Mouse (Mus musculus): ENCODE results near the gene BC034090. TPM values are rescaled to one million over a fixed set of nuclear protein-coding genes. Genes with fewer than 3 reads are reported as not detected.
A peak's percentile ranks its signal among the peaks of the same experiment; 100 is the strongest.

The BC034090 gene
- polyA plus RNA-seq, 1 experiment from 2014 or later, result 8.2 TPM

- Histone ChIP-seq H3K9me3 (ENCODE audit: low read length) (no peaks in the 10 kb centered on the region), H3K4me3 (ENCODE audit: low read length) (no peak overlapping the region), H3K27me3 (ENCODE audit: insufficient read depth, low read length) (no peaks in the 10 kb centered on the region), H3K4me1 (ENCODE audit: insufficient read depth, low read length) (peaks cover 26% of the 10 kb centered on the region), H3K9ac (replicated peaks; ENCODE audit: low read length) (no peak overlapping the region; the same call in 1 of the 2 replicates), H3K36me3 (ENCODE audit: insufficient read depth, low read length) (no peaks in the 10 kb centered on the region), H3K27ac (ENCODE audit: low read length) (peak overlapping the region; percentile 77), H3K4me2 (replicated peaks; ENCODE audit: low read depth, low read length) (no peak overlapping the region)
- no peak for ATAC-seq (ENCODE audit: low FRiP score, low TSS enrichment)
- 31% methylated on average over 5 of the region's 5 CpGs for WGBS
These were observed 3.2 kb upstream of the BC034090 start for GRCm38 (mm10) chr1:155247441-155247840.

DNA sequence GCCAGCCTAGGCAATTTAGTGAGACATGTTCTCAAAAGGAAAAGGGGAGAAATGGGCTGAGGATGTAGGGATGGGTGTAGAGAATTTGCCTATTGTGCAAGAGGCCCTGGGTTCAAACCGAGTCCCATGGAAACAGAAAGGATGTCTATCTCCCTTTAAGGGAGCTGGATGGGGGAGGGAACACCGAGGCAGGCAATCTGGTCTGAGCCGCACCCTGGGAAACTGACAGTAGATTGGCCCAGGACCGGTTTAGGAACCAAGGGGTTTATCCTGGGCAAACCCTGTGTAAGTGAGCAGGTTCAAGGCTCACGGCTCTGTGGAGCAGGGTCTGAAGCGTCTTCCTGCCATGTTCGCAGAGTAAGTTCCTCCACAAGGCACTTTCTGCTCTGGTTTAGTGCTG lies 1.3 kb upstream of the BC034090 start:
- no peak for ATAC-seq (ENCODE audit: low FRiP score, low TSS enrichment)
- no peaks in the 10 kb centered on the region for H3K27me3 ChIP-seq (ENCODE audit: insufficient read depth, low read length)
- no peaks in the 10 kb centered on the region for H3K9me3 ChIP-seq (ENCODE audit: low read length)
- H3K4me1 ChIP-seq (ENCODE audit: insufficient read depth, low read length), result peaks cover 24% of the 10 kb centered on the region
- H3K36me3 ChIP-seq (ENCODE audit: insufficient read depth, low read length), result peaks cover 12% of the 10 kb centered on the region
- peak overlapping the region; percentile 90 for H3K4me2 ChIP-seq (replicated peaks; ENCODE audit: low read depth, low read length)
- peak overlapping the region; percentile 84; the same call in 1 of the 2 replicates for H3K9ac ChIP-seq (replicated peaks; ENCODE audit: low read length)
- WGBS, result 69% methylated on average over 7 of the region's 7 CpGs
- H3K4me3 ChIP-seq (ENCODE audit: low read length), result peak overlapping the region; percentile 58
- H3K27ac ChIP-seq (ENCODE audit: low read length), result peak overlapping the region; percentile 18; the same call in 1 of the 2 replicates

- Histone ChIP-seq H3K36me3 (ENCODE audit: insufficient read depth, low read length) (peaks cover 14% of the 10 kb centered on the region), H3K4me1 (ENCODE audit: insufficient read depth, low read length) (peaks cover 24% of the 10 kb centered on the region), H3K27me3 (ENCODE audit: insufficient read depth, low read length) (no peaks in the 10 kb centered on the region), H3K4me2 (replicated peaks; ENCODE audit: low read depth, low read length) (peak overlapping the region; percentile 90), H3K4me3 (ENCODE audit: low read length) (peak overlapping the region; percentile 58), H3K9me3 (ENCODE audit: low read length) (no peaks in the 10 kb centered on the region), H3K9ac (replicated peaks; ENCODE audit: low read length) (peak overlapping the region; percentile 84), H3K27ac (ENCODE audit: low read length) (peak overlapping the region; percentile 83)
- WGBS, result 3% methylated on average over 27 of the region's 29 CpGs
- peak; percentile 35 for ATAC-seq (ENCODE audit: low FRiP score, low TSS enrichment)
These were observed 547 bp upstream of the BC034090 start for GRCm38 (mm10) chr1:155244771-155245211.

DNA sequence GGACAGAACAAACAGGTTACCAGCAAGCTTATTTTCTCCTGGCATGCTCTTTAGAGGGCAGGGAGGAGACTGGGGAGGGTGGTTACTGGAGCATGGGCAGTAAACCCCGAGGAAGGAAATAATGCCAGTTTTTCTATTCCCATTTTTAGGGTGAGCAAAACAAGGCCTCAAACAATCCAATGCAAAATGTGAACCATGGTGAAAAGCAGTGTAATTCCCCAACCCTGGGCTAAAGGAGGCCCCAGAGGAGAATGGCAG lies 1.8 kb downstream of the BC034090 start:
- no peak overlapping the region for H3K27ac ChIP-seq (ENCODE audit: low read length)

DNA sequence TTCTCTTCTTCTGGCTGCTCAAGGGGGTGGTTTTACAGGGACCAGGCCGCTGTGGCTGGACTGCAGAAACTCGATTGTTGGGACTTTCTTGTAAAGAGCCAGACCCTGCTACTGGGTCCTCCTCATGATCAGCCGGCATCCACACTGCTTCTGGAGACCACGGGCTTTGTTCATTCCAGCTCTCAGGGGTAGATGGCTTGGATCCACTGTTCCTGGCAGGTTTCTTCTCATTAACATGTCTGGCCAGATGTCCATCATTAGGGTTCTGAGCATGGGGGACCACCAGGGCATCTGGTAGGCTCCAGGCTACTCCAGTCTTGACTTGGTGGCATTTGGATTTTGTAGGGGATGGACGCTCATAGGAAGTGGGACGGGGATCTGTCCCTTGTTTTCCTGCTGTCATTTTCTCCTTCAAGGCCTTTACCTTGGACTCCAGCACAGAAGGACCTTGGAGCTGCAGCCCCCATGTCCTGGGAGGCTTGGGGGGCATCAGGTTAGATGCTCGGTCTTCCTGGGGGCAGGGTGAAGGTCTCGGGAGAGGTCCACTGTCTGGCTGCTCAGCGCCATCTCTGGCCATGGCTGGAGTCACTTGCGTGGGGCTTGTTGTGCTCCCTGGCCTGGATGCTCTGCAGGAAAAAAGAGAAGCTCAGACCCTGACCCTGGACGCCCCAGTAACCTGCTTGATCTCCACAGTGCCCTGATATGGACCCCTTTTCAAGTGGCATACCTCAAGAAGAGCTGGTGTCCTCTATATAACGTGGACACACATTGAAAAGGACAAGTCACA lies 2.4 kb downstream of the BC034090 start:
- Histone ChIP-seq H3K27me3 (ENCODE audit: insufficient read depth, low read length) (no peaks in the 10 kb centered on the region), H3K4me1 (ENCODE audit: insufficient read depth, low read length) (peaks cover 47% of the 10 kb centered on the region), H3K27ac (ENCODE audit: low read length) (no peak overlapping the region), H3K4me3 (ENCODE audit: low read length) (no peak overlapping the region), H3K9ac (replicated peaks; ENCODE audit: low read length) (no peak overlapping the region), H3K9me3 (ENCODE audit: low read length) (no peaks in the 10 kb centered on the region), H3K4me2 (replicated peaks; ENCODE audit: low read depth, low read length) (no peak overlapping the region), H3K36me3 (ENCODE audit: insufficient read depth, low read length) (peaks cover 14% of the 10 kb centered on the region)
- WGBS, result 76% methylated on average over 12 of the region's 12 CpGs
- ATAC-seq (ENCODE audit: low FRiP score, low TSS enrichment), result no peak

More for the DNA sequence above, 1.8 kb downstream of the BC034090 start:
- peaks cover 47% of the 10 kb centered on the region for H3K4me1 ChIP-seq (ENCODE audit: insufficient read depth, low read length)
- H3K4me2 ChIP-seq (replicated peaks; ENCODE audit: low read depth, low read length), result no peak overlapping the region
- no peak overlapping the region for H3K4me3 ChIP-seq (ENCODE audit: low read length)
- no peaks in the 10 kb centered on the region for H3K9me3 ChIP-seq (ENCODE audit: low read length)
- H3K36me3 ChIP-seq (ENCODE audit: insufficient read depth, low read length), result peaks cover 14% of the 10 kb centered on the region
- ATAC-seq (ENCODE audit: low FRiP score, low TSS enrichment), result no peak
- H3K9ac ChIP-seq (replicated peaks; ENCODE audit: low read length), result no peak overlapping the region
- H3K27me3 ChIP-seq (ENCODE audit: insufficient read depth, low read length), result no peaks in the 10 kb centered on the region
- 31% methylated on average over 1 of the region's 1 CpGs for WGBS

DNA sequence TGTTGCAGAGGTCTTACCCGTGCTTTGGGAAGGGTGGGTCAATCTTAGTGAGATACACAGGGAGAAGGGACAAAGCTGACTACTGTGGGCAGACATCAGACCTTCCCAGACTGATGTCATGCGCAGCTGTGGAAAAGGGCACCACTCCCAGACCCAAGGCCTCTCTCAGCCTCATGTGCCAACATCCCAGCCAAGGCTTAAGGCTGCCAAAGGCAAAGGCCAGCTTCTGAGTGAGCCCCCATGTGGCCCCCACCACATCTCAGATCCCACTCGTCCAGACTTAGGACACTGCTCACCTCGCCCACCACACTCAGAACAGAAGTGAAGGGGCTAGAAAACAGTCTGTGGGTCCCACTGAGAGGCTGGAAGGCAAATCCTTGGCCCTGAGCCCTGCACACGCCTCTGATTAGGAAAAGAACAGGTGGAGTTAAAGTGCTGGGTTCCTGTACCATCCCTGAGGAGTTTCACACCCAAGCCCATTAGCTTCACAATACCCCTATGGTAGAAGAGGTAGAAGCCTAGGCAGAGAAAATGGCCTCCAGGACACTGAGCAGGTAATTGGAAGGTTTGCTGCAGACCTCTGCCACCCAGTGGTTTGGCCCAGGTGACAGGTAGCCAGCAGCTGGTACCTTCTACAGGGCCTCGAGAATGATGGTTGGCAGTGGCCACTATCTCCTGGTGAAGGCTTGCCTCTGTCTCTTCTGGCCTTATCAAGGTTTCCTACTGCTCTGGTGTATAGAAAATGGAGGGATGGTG lies 4.1 kb downstream of the BC034090 start:
- no peak overlapping the region for H3K4me3 ChIP-seq (ENCODE audit: low read length)
- peaks cover 54% of the 10 kb centered on the region for H3K4me1 ChIP-seq (ENCODE audit: insufficient read depth, low read length)
- no peaks in the 10 kb centered on the region for H3K27me3 ChIP-seq (ENCODE audit: insufficient read depth, low read length)
- no peaks in the 10 kb centered on the region for H3K9me3 ChIP-seq (ENCODE audit: low read length)
- WGBS, result 84% methylated on average over 6 of the region's 6 CpGs
- no peak overlapping the region for H3K4me2 ChIP-seq (replicated peaks; ENCODE audit: low read depth, low read length)
- no peak for ATAC-seq (ENCODE audit: low FRiP score, low TSS enrichment)
- peaks cover 14% of the 10 kb centered on the region for H3K36me3 ChIP-seq (ENCODE audit: insufficient read depth, low read length)
- no peak overlapping the region for H3K9ac ChIP-seq (replicated peaks; ENCODE audit: low read length)
- H3K27ac ChIP-seq (ENCODE audit: low read length), result no peak overlapping the region

DNA sequence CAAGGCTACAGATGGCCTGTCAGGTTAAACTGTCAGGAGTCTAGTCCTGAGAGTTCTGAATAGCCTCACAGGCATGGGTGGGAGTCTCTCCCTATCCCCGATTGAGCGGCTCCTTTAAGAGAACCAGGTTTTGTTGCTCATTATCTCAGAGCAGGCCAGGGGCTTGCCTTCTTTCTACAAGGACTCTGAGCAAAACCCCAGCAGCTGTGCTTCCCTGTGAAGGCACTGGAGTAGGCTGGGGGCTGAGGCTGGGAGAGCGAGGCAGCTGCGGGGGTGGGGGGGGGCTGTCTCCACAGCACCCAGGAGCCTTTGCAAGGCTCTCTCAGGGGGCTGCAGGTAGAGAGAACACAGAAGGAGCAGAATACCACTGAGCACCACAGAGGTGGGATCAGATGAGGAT lies 5.1 kb downstream of the BC034090 start:
- H3K9me3 ChIP-seq (ENCODE audit: low read length), result no peaks in the 10 kb centered on the region
- no peak for ATAC-seq (ENCODE audit: low FRiP score, low TSS enrichment)
- peaks cover 14% of the 10 kb centered on the region for H3K36me3 ChIP-seq (ENCODE audit: insufficient read depth, low read length)
- H3K9ac ChIP-seq (replicated peaks; ENCODE audit: low read length), result no peak overlapping the region; the same call in 1 of the 2 replicates
- no peak overlapping the region for H3K4me2 ChIP-seq (replicated peaks; ENCODE audit: low read depth, low read length)
- 73% methylated on average over 4 of the region's 4 CpGs for WGBS
- H3K4me3 ChIP-seq (ENCODE audit: low read length), result no peak overlapping the region
- peak overlapping the region; percentile 90 for H3K27ac ChIP-seq (ENCODE audit: low read length)
- H3K27me3 ChIP-seq (ENCODE audit: insufficient read depth, low read length), result no peaks in the 10 kb centered on the region
- peaks cover 48% of the 10 kb centered on the region for H3K4me1 ChIP-seq (ENCODE audit: insufficient read depth, low read length)

- H3K9me3 ChIP-seq (ENCODE audit: low read length), result no peaks in the 10 kb centered on the region
- no peaks in the 10 kb centered on the region for H3K27me3 ChIP-seq (ENCODE audit: insufficient read depth, low read length)
- peak; percentile 57; the same call in 1 of the 2 replicates for ATAC-seq (ENCODE audit: low FRiP score, low TSS enrichment)
- H3K4me1 ChIP-seq (ENCODE audit: insufficient read depth, low read length), result peaks cover 57% of the 10 kb centered on the region
- H3K4me2 ChIP-seq (replicated peaks; ENCODE audit: low read depth, low read length), result no peak overlapping the region
- H3K9ac ChIP-seq (replicated peaks; ENCODE audit: low read length), result peak overlapping the region; percentile 35; the same call in 1 of the 2 replicates
- H3K36me3 ChIP-seq (ENCODE audit: insufficient read depth, low read length), result peaks cover 14% of the 10 kb centered on the region
- H3K4me3 ChIP-seq (ENCODE audit: low read length), result no peak overlapping the region
- 56% methylated on average over 5 of the region's 5 CpGs for WGBS
- peak overlapping the region; percentile 90 for H3K27ac ChIP-seq (ENCODE audit: low read length)
These were observed 6.1 kb downstream of the BC034090 start for GRCm38 (mm10) chr1:155238126-155238525.

DNA sequence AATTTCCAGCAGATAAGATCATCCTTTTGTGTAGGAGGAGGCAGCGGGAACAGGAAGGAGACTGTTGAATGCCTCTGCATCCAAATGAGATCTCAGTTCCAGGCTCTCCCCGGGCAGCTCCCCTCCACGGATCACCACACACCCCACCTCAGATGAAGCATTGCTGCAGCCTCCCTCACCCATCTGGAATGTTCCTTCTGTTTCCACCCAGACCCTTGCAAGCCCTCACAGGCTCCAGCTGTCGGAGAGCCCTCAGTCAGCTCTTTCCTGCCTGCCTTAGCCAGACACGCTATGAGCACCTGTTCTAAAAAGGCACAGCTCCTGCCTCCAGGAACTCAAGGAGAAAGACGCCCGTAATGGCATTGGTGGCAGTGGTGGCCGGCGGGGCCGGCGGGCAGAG lies 6.9 kb downstream of the BC034090 start:
- Histone ChIP-seq H3K4me3 (ENCODE audit: low read length) (no peak overlapping the region), H3K36me3 (ENCODE audit: insufficient read depth, low read length) (peaks cover 14% of the 10 kb centered on the region), H3K4me1 (ENCODE audit: insufficient read depth, low read length) (peaks cover 62% of the 10 kb centered on the region), H3K27me3 (ENCODE audit: insufficient read depth, low read length) (no peaks in the 10 kb centered on the region), H3K9me3 (ENCODE audit: low read length) (no peaks in the 10 kb centered on the region), H3K27ac (ENCODE audit: low read length) (peak overlapping the region; percentile 90), H3K4me2 (replicated peaks; ENCODE audit: low read depth, low read length) (no peak overlapping the region), H3K9ac (replicated peaks; ENCODE audit: low read length) (peak overlapping the region; percentile 35)
- 51% methylated on average over 11 of the region's 11 CpGs for WGBS
- ATAC-seq (ENCODE audit: low FRiP score, low TSS enrichment), result peak; percentile 77

All from kidney, embryonic 16.5 days (tissue).